Mouse (Mus musculus) intestine, embryonic 15.5 days (tissue): ENCODE results near the gene Slc25a11. TPM values are rescaled to one million over a fixed set of nuclear protein-coding genes. Genes with fewer than 3 reads are reported as not detected.

Experiments used
- ATAC-seq: fragments of 200-750 bp; cut with Nextera tagmentation; 2 replicates; pipeline ENCODE4 v1.8.0; 2017; ENCODE audit warnings: moderate TSS enrichment, moderate library complexity
- H3K27ac ChIP-seq: fragments of 300-500 bp; sonication (generic); 2 replicates; pipeline ENCODE4 v1.5.1; 2015; ENCODE audit warnings: mild to moderate bottlenecking, inconsistent platforms
- H3K27me3 ChIP-seq: fragments of 300-500 bp; sonication (generic); replicated peaks from 2 replicates; pipeline ENCODE4 v1.6.1; 2015; ENCODE audit warnings: inconsistent platforms
- H3K36me3 ChIP-seq: fragments of 300-500 bp; sonication (generic); 2 replicates; pipeline ENCODE4 v1.6.1; 2015; ENCODE audit warnings: inconsistent platforms
- H3K4me1 ChIP-seq: fragments of 300-500 bp; sonication (generic); replicated peaks from 2 replicates; pipeline ENCODE4 v1.6.1; 2015; ENCODE audit warnings: inconsistent platforms
- H3K4me2 ChIP-seq: fragments of 300-500 bp; sonication (generic); replicated peaks from 2 replicates; pipeline ENCODE4 v1.6.1; 2015; ENCODE audit warnings: mild to moderate bottlenecking, inconsistent platforms
- H3K4me3 ChIP-seq: fragments of 300-500 bp; sonication (generic); replicated peaks from 2 replicates; pipeline ENCODE4 v1.5.1; 2015; ENCODE audit warnings: inconsistent platforms
- H3K9ac ChIP-seq: fragments of 300-500 bp; sonication (generic); 2 replicates; pipeline ENCODE4 v1.6.1; 2015; ENCODE audit warnings: inconsistent platforms
- H3K9me3 ChIP-seq: fragments of 300-500 bp; sonication (generic); 2 replicates; pipeline ENCODE4 v1.6.1; 2016; ENCODE audit warnings: inconsistent platforms
- WGBS: fragments of 180-500 bp; shearing (Covaris S2); methylation state at CpG from one replicate; pipeline ENCODE4 v1.1.7; 2015; 5-methylcytosine and 5-hydroxymethylcytosine counted together
- polyA plus RNA-seq: library from polyadenylated mRNA; unstranded; fragments of >200 nt; fragmentation: Nextera tagmentation; extraction: Ambion mirVana; gene quantifications from 2 replicates; pipeline ENCODE4 v1.2.1, GENCODE M21; 2015

Slc25a11 gene
- polyA plus RNA-seq, 1 experiment from 2014 or later, result 171 TPM

DNA sequence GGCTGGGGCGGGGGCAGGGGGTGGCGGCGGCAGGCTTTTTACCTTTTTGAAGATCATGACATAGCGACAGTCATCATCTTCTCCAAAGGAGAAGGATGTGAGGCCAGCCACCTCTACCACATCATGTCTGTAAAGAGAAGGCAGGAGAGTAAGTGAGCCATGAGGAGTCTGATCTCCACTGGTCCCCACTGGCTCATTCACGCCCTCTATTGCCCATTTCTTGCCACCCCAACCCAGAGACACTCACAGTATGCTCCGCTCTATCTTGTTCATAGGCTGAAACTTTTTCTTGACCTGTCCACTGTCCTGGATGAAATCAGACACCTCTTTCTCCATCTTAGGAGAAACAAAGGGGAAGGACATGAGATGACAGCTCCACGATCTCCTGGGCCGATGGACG is 17.5 kb upstream of the Slc25a11 start:
- no peak overlapping the region for H3K9ac ChIP-seq
- WGBS, result 94% methylated on average over 9 of the region's 9 CpGs
- peaks cover 31% of the 10 kb centered on the region for H3K36me3 ChIP-seq

DNA sequence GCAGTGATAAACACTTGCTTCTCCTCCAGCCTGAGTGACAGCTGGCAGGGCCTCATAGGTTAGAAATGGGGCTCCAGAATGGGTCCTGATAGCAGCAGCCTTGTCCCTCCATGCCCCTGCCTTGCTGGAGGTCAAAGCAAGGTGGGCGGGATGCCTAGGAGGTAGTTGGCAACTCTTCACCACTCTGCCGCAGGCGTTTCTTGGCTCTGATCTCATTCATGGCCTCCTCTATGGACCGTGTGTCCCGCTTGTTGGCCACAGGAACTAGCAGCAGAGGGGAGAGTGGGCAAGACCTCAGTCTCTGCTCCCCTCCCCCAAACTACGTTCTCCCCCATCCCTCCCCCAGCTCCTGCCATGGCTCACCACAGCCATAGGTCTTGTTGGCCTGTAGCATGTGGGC is 16.7 kb upstream of the Slc25a11 start:
- Histone ChIP-seq H3K9ac (no peak overlapping the region), H3K9me3 (no peaks in the 10 kb centered on the region), H3K27ac (no peak overlapping the region), H3K27me3 (no peaks in the 10 kb centered on the region), H3K36me3 (peaks cover 31% of the 10 kb centered on the region), H3K4me2 (no peak overlapping the region), H3K4me1 (peaks cover 10% of the 10 kb centered on the region), H3K4me3 (no peak overlapping the region)
- 85% methylated on average over 6 of the region's 6 CpGs for WGBS
- ATAC-seq, result no peak

More for the DNA sequence above, 17.5 kb upstream of the Slc25a11 start:
- H3K27me3 ChIP-seq, result no peaks in the 10 kb centered on the region
- no peak overlapping the region for H3K4me3 ChIP-seq
- H3K27ac ChIP-seq, result no peak overlapping the region
- peaks cover 10% of the 10 kb centered on the region for H3K4me1 ChIP-seq
- H3K9me3 ChIP-seq, result no peaks in the 10 kb centered on the region
- H3K4me2 ChIP-seq, result no peak overlapping the region
- ATAC-seq, result no peak

DNA sequence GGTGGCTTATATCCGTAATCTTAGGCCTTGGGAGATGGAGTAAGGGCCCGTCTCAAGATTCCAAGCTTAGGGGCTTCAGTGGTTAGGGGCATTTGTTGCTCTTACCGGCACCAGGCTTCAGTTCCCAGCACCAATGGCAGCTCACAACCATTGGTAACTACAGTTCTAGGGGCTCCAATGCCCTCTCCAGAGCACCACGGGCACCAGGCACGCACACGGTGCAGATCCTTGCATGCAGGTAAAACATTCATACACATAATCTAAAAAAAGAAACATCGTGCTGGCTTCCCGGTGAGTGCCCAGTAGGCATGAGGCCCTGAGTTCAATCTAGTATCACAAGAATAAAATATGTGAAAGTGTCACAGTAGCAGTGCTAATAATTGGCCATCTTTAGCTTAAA is 15.8 kb upstream of the Slc25a11 start:
- no peaks in the 10 kb centered on the region for H3K9me3 ChIP-seq
- no peak for ATAC-seq
- 92% methylated on average over 8 of the region's 8 CpGs for WGBS
- H3K4me1 ChIP-seq, result peaks cover 16% of the 10 kb centered on the region
- peaks cover 31% of the 10 kb centered on the region for H3K36me3 ChIP-seq
- no peak overlapping the region for H3K4me3 ChIP-seq
- H3K4me2 ChIP-seq, result no peak overlapping the region
- H3K27ac ChIP-seq, result no peak overlapping the region
- no peaks in the 10 kb centered on the region for H3K27me3 ChIP-seq
- no peak overlapping the region for H3K9ac ChIP-seq

DNA sequence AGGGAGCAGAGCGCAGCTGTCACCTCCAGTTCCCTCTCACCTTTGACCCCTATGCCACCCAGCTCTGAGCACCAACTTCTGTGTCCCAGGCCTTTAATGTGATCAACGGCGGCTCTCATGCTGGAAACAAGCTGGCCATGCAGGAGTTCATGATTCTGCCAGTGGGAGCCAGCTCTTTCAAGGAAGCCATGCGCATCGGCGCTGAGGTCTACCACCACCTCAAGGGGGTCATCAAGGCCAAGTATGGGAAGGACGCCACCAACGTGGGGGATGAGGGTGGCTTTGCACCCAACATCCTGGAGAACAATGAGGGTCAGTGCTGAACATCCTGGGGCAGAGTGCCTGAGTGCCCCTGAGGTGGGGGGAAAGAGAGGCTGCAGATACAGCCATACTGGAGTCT is 13.3 kb upstream of the Slc25a11 start:
- ATAC-seq, result no peak
- 85% methylated on average over 8 of the region's 8 CpGs for WGBS
- Histone ChIP-seq H3K27me3 (no peaks in the 10 kb centered on the region), H3K4me3 (no peak overlapping the region), H3K9me3 (no peaks in the 10 kb centered on the region), H3K36me3 (peaks cover 26% of the 10 kb centered on the region), H3K4me1 (peaks cover 29% of the 10 kb centered on the region), H3K4me2 (no peak overlapping the region), H3K27ac (no peak overlapping the region), H3K9ac (no peak overlapping the region)

DNA sequence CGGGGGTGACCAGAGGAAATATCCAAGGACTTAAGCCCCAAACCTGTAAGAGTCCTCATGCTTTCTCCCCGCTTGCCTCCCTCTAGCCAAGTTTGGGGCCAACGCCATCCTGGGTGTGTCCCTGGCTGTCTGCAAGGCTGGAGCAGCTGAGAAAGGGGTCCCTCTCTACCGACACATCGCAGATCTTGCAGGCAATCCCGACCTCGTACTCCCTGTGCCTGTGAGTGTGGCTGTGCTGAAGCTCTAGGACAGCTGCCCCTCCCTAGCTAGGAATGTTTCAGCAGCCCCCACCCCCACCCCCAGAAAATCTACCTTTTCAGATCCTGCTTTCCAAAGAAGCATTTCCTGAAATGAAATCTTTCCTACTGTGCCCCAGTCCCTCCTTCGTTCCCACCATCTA is 11.7 kb upstream of the Slc25a11 start:
- H3K36me3 ChIP-seq, result peaks cover 17% of the 10 kb centered on the region
- H3K4me3 ChIP-seq, result no peak overlapping the region
- H3K9me3 ChIP-seq, result no peaks in the 10 kb centered on the region
- 61% methylated on average over 8 of the region's 8 CpGs for WGBS
- no peak overlapping the region for H3K9ac ChIP-seq
- 0 out of 2 replicates have a peak overlapping the region, but pooled peaks have one; percentile 15 for H3K27ac ChIP-seq
- H3K27me3 ChIP-seq, result no peaks in the 10 kb centered on the region
- H3K4me2 ChIP-seq, result no peak overlapping the region
- ATAC-seq, result no peak
- peaks cover 31% of the 10 kb centered on the region for H3K4me1 ChIP-seq

DNA sequence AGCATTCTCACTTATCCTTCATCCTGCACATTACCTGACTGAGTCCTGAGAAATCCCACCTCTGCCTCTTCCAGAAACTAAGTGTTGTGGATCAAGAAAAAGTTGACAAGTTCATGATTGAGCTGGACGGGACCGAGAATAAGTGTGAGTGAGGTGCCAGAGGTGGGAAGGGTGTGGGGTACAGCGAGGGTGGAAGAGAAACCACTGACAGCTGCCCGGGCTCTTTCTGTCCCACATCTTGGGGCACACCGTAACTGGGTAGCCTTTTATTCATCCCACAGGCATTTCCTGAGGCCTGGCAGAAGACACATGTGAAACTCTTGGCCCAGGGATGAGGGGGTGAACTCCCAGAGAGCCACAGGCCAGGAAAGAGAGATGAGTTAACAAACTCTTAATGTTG is 11.2 kb upstream of the Slc25a11 start:
- no peak for ATAC-seq
- WGBS, result 82% methylated on average over 5 of the region's 5 CpGs
- no peaks in the 10 kb centered on the region for H3K9me3 ChIP-seq
- no peak overlapping the region for H3K4me2 ChIP-seq
- H3K4me3 ChIP-seq, result no peak overlapping the region
- no peak overlapping the region for H3K27ac ChIP-seq
- H3K4me1 ChIP-seq, result peaks cover 31% of the 10 kb centered on the region
- no peak overlapping the region for H3K9ac ChIP-seq
- no peaks in the 10 kb centered on the region for H3K27me3 ChIP-seq
- H3K36me3 ChIP-seq, result peaks cover 16% of the 10 kb centered on the region

DNA sequence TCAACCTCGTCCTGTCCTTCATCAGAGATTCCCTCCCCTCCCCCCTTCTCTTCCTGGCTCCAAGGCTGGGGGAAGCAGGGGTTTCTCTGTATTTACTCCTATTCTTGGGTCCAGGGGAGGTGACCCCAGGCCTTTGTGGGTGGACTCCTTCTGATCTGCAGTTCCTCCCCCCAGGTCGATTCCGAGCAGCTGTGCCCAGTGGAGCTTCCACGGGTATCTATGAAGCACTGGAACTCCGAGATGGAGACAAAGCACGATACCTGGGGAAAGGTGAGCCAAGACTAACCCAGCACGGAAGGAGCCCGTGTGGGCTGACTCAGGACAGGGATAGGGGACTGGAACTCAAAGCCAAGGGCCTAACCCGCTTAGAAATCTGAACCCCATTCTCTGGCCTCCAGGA is 10.7 kb upstream of the Slc25a11 start:
- Histone ChIP-seq H3K9ac (peak overlapping the region; percentile 18; the same call in 1 of the 2 replicates), H3K4me3 (no peak overlapping the region), H3K36me3 (peaks cover 13% of the 10 kb centered on the region), H3K4me1 (peaks cover 31% of the 10 kb centered on the region), H3K9me3 (no peaks in the 10 kb centered on the region), H3K4me2 (0 out of 2 replicates have a peak overlapping the region, but pooled peaks have one; percentile 10), H3K27me3 (no peaks in the 10 kb centered on the region), H3K27ac (no peak overlapping the region)
- no peak for ATAC-seq
- 60% methylated on average over 9 of the region's 9 CpGs for WGBS

DNA sequence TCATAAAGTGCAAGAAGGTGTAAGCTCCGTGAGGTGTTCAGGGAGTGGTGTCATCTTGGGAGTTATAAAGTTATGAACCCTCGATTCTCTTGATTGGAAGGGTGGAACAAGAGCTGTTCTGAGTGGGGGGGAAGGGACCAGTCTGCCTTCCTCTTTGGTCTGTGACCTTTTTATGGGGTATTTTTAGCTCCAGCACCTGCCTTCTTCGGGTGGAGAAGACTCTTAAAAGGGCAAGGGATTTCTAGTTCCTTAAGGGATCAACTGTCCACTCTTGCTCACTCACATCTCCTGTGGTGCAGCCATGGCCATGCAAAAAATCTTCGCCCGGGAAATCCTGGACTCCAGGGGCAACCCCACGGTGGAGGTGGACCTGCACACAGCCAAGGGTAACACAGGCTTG is 10.3 kb upstream of the Slc25a11 start:
- H3K4me2 ChIP-seq, result 0 out of 2 replicates have a peak overlapping the region, but pooled peaks have one; percentile 10
- peaks cover 32% of the 10 kb centered on the region for H3K4me1 ChIP-seq
- H3K27me3 ChIP-seq, result no peaks in the 10 kb centered on the region
- H3K9ac ChIP-seq, result 0 out of 2 replicates have a peak overlapping the region, but pooled peaks have one; percentile 18
- H3K36me3 ChIP-seq, result peaks cover 12% of the 10 kb centered on the region
- WGBS, result 43% methylated on average over 6 of the region's 6 CpGs
- no peak overlapping the region for H3K4me3 ChIP-seq
- H3K27ac ChIP-seq, result no peak overlapping the region
- no peak for ATAC-seq
- no peaks in the 10 kb centered on the region for H3K9me3 ChIP-seq

DNA sequence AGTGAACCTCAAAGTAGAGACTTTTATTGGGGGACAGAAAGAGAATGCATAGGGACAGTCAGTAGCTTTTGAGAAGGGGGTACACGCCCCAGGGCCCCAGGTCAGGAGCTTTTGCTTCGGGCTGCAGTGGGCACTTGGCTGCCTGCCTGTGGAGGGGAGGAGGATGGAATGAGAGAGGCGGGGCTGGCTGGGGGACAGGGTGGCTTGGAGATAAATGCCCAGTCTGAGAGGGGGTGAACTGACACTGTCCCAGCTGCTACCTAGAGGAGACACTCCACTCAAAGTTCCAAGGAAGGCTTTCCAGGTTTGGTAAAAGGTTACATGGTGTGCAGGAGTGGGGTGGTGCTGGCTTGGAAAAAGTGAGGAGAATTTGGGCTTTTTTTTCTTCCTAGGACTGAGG is 9.7 kb upstream of the Slc25a11 start, which contains the start of gene Eno3:
TSS of gene Eno3 (plus strand) at position 239 of the 400 bp plus-strand sequence.
- ATAC-seq, result no peak
- H3K4me1 ChIP-seq, result peaks cover 37% of the 10 kb centered on the region
- H3K36me3 ChIP-seq, result peaks cover 15% of the 10 kb centered on the region
- peak within 1 kb of the TSS; percentile 87 for H3K4me2 ChIP-seq
- peak within 1 kb of the TSS; percentile 99 for H3K4me3 ChIP-seq
- no peaks in the 10 kb centered on the region for H3K27me3 ChIP-seq
- WGBS, result 26% methylated on average over 3 of the region's 3 CpGs
- H3K9ac ChIP-seq, result peak within 1 kb of the TSS; percentile 98
- H3K27ac ChIP-seq, result peak within 1 kb of the TSS; percentile 99
- no peaks in the 10 kb centered on the region for H3K9me3 ChIP-seq

DNA sequence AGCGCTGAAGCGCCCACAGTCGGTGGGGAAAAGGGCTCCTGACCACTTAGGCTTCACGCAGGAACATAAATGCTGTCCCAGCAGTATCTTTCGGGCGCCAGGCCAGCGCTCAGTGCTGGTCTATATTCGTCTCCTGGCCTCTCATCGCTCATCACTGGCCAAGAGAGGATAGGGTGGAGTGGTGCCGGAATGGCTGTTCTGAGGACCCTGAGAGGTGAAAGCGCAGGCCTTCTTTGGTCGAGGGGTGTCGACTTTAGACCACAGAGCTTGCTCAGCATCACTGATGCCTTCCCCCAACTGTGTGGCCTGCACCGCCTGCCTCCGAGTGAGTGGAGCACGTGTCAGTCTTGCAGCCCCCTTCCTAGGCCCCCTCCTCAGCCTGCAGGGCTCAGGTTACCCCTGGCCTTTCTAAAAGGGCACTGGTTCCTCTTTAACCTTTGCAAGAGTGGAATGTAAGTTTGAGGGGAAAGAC is 9.2 kb upstream of the Slc25a11 start:
- Histone ChIP-seq H3K9me3 (no peaks in the 10 kb centered on the region), H3K4me2 (peak overlapping the region; percentile 87), H3K36me3 (peaks cover 18% of the 10 kb centered on the region), H3K27ac (peak overlapping the region; percentile 99), H3K27me3 (no peaks in the 10 kb centered on the region), H3K4me1 (peaks cover 41% of the 10 kb centered on the region), H3K9ac (peak overlapping the region; percentile 98), H3K4me3 (peak overlapping the region; percentile 99)
- 13% methylated on average over 16 of the region's 16 CpGs for WGBS
- ATAC-seq, result no peak

DNA sequence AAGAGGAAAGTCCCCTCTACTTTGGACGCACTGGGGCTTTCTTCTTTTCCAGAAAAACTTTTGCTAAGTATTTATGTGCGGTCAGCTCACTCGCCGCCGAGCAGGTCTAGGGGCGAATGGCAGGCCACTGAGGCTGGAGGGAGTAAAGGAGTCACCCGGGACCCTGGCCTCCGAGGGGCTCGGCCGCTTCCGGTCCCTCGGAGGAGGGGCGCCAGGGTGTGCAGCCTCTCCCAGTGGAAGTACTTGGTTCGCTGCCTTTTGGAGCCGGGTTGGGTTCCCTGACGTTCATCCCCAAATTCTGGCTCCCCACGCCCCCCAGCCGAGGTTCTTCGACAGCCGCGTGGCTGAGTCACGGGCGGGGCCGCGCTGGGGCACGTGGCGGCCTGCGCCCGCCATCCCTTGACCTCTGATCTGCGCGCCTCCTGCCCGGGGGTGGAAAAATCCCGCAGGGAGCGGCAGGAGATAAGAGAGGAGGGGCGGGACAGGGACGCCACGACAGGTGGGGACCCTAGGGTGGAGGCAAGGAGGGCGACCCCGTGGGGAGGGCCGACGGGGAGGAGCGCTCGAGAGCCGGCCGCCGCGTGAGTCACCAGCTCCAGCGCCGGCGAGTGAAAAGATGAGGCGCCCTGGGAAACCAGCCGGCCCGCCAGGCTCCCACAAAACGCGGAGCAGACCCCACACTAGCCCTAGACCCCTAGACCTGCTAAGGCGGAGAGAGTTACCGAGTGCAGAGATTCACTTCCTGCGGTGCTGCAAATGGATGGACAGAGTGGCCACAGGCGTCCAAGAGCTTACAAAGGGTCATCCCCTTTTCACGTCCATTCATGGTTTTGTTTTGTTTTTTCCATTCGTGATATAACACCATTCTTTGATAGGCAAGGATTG is 8.5 kb upstream of the Slc25a11 start:
- peak overlapping the region; percentile 99 for H3K4me3 ChIP-seq
- peak overlapping the region; percentile 87 for H3K4me2 ChIP-seq
- peak overlapping the region; percentile 98 for H3K9ac ChIP-seq
- ATAC-seq, result peak; percentile 39
- H3K4me1 ChIP-seq, result peaks cover 47% of the 10 kb centered on the region
- peak overlapping the region; percentile 99 for H3K27ac ChIP-seq
- peaks cover 22% of the 10 kb centered on the region for H3K36me3 ChIP-seq
- H3K9me3 ChIP-seq, result no peaks in the 10 kb centered on the region
- WGBS, result under 1% methylated on average over 61 of the region's 61 CpGs
- H3K27me3 ChIP-seq, result no peaks in the 10 kb centered on the region

DNA sequence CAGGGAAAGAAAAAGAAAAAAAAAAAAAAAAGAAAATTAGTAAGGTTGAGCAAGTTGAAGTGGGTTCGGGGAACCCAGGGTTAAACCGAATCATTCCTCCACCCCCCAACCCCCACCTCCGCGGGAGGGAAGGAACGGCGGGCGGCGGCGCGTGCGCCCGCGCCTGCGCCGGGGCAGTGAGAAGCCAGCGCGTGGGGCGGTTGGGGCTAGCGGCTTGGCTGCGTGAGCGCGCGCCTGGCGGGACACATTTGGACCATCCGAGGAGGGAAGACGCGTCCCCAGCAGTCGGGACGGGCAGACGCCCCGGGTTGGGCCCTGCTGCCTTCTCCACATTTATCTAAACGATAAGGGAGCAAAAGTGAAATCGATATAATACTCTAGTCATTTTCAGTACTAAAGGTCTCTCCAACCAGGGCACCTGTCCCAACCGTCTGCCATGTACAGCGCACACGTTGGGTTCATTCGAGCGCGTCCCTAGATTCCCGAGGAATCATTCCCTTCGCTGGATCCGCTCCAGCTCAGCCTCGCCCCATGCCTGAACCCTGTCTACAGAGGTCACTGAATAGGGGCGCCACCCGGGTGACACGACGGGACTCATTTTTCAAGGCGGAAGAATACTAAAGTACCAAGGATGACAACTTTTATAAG is 7.8 kb upstream of the Slc25a11 start:
- no peaks in the 10 kb centered on the region for H3K9me3 ChIP-seq
- peak overlapping the region; percentile 99 for H3K27ac ChIP-seq
- WGBS, result under 1% methylated on average over 48 of the region's 48 CpGs
- no peaks in the 10 kb centered on the region for H3K27me3 ChIP-seq
- H3K4me1 ChIP-seq, result peaks cover 52% of the 10 kb centered on the region
- H3K4me3 ChIP-seq, result peak overlapping the region; percentile 99
- ATAC-seq, result peak; percentile 63
- peak overlapping the region; percentile 87 for H3K4me2 ChIP-seq
- peaks cover 20% of the 10 kb centered on the region for H3K36me3 ChIP-seq
- peak overlapping the region; percentile 98 for H3K9ac ChIP-seq
